Mouse (Mus musculus) myocyte (in vitro differentiated cells): Measurements from ENCODE around the gene Sh2d2a.

Experiments used
- POLR2A ChIP-seq: IDR thresholded peaks from one replicate; pipeline ENCODE4 v1.6.1; 2011; ENCODE audit warnings: low read depth, mild to moderate bottlenecking, control low read depth, moderate library complexity; ENCODE audit not compliant: insufficient read length
- SRF ChIP-seq: IDR thresholded peaks from one replicate; pipeline ENCODE4 v1.6.1; 2011; ENCODE audit warnings: low read depth; ENCODE audit not compliant: control insufficient read depth, insufficient read length
- USF1 ChIP-seq: IDR thresholded peaks from one replicate; pipeline ENCODE4 v1.6.1; 2011; ENCODE audit warnings: low read depth, mild to moderate bottlenecking, control low read depth, moderate library complexity

- TF ChIP-seq SRF (no peak), USF1 (no peak), POLR2A (no peak)
Observed at GRCm38 (mm10) chr3:87846650-87847110, at the start of gene Sh2d2a.
